Mouse (Mus musculus) natural killer cell, adult 2 months (primary cell): Measurements from ENCODE around the gene 1500015O10Rik.

Experiments used
- DNase-seq, 2 experiments: peaks; one replicate each; pipeline ENCODE4 v3.0.0; 2022; ENCODE audit warnings: low spot score in 2 of 2

1500015O10Rik gene

GRCm38 (mm10) chr1:43774126-43774525 lies 43.7 kb downstream of the 1500015O10Rik start:
- no peak for DNase-seq

- DNase-seq: no peak
These were observed 45.7 kb downstream of the 1500015O10Rik start for GRCm38 (mm10) chr1:43776106-43776505.

- DNase-seq: no peak
These were observed 50.8 kb downstream of the 1500015O10Rik start for GRCm38 (mm10) chr1:43781195-43781594.

DNA sequence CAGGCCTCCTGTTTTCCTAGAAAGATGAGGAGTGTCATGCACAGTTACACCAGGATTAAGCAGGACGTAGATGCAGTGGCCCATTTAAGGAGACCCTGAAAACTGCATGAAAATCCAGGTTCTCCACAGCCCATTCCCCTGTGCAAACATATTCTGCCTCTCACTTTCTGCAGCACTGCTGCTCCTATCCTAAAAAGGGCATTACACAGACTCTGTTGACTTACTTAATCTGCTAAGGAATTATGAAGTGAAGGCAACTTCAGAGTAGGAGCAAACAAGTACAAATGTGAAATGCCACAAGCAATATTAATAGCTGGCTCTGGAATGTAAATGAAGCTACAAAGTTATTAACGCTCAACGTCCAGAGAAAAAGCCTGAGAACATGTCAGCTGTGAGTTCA lies 51.3 kb downstream of the 1500015O10Rik start:
- DNase-seq: no peak

GRCm38 (mm10) chr1:43782680-43783079 lies 52.3 kb downstream of the 1500015O10Rik start:
- DNase-seq: no peak

- no peak for DNase-seq
These were observed 52.8 kb downstream of the 1500015O10Rik start for GRCm38 (mm10) chr1:43783186-43783585.

DNA sequence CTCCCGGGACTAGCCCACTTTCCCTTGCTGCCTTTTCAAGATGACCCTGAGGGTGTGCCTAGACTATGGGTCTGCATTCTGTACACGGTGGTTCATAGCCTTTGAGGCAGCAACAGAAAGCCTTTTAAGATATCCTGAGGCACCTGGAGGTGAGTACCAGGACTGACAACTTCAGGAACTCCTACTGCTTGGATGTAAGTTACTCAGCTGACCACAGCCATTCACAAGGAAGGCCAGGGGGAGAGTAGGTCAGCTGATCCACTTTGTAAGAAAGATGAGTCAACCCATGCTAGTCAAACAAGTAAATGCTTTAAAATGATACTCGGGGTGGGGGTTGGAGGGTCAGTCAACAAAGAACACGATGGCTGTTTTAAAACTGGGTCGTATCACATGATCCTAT lies 54.9 kb downstream of the 1500015O10Rik start:
- no peak for DNase-seq

DNA sequence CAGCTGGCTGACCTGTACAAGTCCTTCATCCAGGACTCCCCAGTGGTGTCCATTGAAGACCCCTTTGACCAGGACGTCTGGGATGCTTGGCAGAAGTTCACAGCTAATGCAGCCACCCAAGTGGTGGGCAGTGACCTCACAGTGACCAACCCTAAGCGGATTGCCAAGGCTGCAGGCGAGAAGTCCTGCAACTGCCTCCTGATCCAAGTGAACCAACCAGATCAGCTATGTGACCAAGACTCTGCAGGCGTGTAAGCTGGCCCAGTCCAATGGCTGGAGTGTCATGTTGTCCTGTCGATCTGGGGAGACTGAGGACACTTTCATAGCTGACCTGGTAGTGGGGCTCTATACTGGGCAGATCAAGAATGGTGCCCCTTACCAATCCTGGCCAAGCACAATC lies 56.3 kb downstream of the 1500015O10Rik start:
- DNase-seq: no peak

DNA sequence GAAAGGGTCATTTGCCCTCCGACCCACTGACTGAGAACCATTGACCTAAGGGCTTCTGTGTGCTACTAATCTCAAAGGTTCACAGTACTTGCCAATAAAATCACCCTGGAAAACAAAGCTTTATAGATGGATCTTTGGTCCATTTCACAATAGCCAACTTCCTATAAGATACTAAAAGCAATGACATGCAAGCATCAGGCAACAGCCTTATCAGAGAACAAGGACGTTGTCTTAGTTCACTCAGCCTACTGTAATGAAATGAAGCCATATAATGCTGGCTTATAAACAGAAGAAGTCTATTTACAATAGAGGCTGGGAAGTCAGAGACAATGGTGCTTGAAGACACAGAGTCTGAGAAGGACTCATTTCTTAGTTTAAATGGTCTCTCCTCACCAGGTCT lies 59.4 kb downstream of the 1500015O10Rik start:
- DNase-seq: no peak
